Mouse (Mus musculus) adrenal gland, postnatal 36 days (tissue): Measurements from ENCODE around the gene Adam29. TPM values are rescaled to one million over a fixed set of nuclear protein-coding genes. Genes with fewer than 3 reads are reported as not detected.
A peak's percentile ranks its signal among the peaks of the same experiment; 100 is the strongest.

Experiments used
- DNase-seq, 2 experiments: peaks; one replicate each; pipeline ENCODE4 v3.0.0; 2021; ENCODE audit warnings: mixed read lengths in 1 of 2
- long read RNA-seq, 2 experiments: library from polyadenylated mRNA; stranded (forward); transcript quantifications; one replicate each; pipeline ENCODE4 v2.0.0; 2021; ENCODE audit warnings: borderline sequencing depth in 2 of 2
- total RNA-seq, 2 experiments: library from RNA; stranded (reverse); gene quantifications; 2 replicates each; pipeline ENCODE4 v1.2.3; 2021

Adam29 gene
- not detected for total RNA-seq
- long read RNA-seq, experiment 1 = 0 reads
- long read RNA-seq, experiment 2 = 0 reads

GRCm38 (mm10) chr8:55906848-55907247 lies at the start of gene Adam29:
Gene Adam29, minus strand, starts transcription at chr8:55906948.
- DNase-seq = no peak

GRCm38 (mm10) chr8:55940526-55940880 lies 33.8 kb upstream of the Adam29 start:
- DNase-seq = peak in 1 of 2 experiments; percentile 2

- DNase-seq = no peak
Observed at GRCm38 (mm10) chr8:55939870-55940525, 33.2 kb upstream of the Adam29 start, which contains the start of gene Glra3. Gene Glra3, plus strand, starts transcription at chr8:55940460.

Other genes with a start within 250 kb of the Adam29 start
- gene Glra3, start 33.5 kb upstream of the Adam29 start, total RNA-seq = not detected